Mouse (Mus musculus) lung, adult 2 months (tissue): ENCODE measurements around the gene Ttll1. TPM values are rescaled to one million over a fixed set of nuclear protein-coding genes. Genes with fewer than 3 reads are reported as not detected.
"Not testable (repeated sequence)": the region's sequence is repeated elsewhere in the genome, so short reads cannot be mapped to it uniquely, and the experiment has no call there.

ENCODE experiments used
- DNase-seq: peaks from one replicate; pipeline ENCODE4 v3.0.0; 2022
- H3K4me1 ChIP-seq: fragments of 200-500 bp; 2 replicates; pipeline ENCODE4 v1.6.1; 2011; ENCODE audit warnings: low read length; ENCODE audit not compliant: control insufficient read depth, insufficient read depth
- H3K4me3 ChIP-seq: fragments of 200-500 bp; replicated peaks from 2 replicates; pipeline ENCODE3; 2011; ENCODE audit warnings: low read depth, mild to moderate bottlenecking, control low read depth, low read length; ENCODE audit errors: extremely low read depth
- CTCF ChIP-seq: fragments of 200-500 bp; IDR thresholded peaks from 2 replicates; pipeline ENCODE4 v1.5.1; 2011; ENCODE audit warnings: mild to moderate bottlenecking, low read length, control low read depth; ENCODE audit not compliant: insufficient read depth
- POLR2A ChIP-seq: fragments of 200-500 bp; IDR thresholded peaks from 2 replicates; pipeline ENCODE4 v1.6.1; 2011; ENCODE audit warnings: low read depth, mild to moderate bottlenecking, control low read depth, low read length, borderline replicate concordance; ENCODE audit errors: extremely low read depth
- WGBS: fragments of 180-500 bp; shearing (Covaris S2); methylation state at CpG from one replicate; pipeline ENCODE4 v1.1.7; 2018; 5-methylcytosine and 5-hydroxymethylcytosine counted together
- polyA plus RNA-seq: library from polyadenylated mRNA; depleted of rRNA; stranded (reverse); fragments of >200 nt; gene quantifications from 2 replicates; pipeline ENCODE4 v1.2.3, GENCODE M21; 2012

Gene Ttll1
- polyA plus RNA-seq, 1 experiment = 12.6 TPM

DNA sequence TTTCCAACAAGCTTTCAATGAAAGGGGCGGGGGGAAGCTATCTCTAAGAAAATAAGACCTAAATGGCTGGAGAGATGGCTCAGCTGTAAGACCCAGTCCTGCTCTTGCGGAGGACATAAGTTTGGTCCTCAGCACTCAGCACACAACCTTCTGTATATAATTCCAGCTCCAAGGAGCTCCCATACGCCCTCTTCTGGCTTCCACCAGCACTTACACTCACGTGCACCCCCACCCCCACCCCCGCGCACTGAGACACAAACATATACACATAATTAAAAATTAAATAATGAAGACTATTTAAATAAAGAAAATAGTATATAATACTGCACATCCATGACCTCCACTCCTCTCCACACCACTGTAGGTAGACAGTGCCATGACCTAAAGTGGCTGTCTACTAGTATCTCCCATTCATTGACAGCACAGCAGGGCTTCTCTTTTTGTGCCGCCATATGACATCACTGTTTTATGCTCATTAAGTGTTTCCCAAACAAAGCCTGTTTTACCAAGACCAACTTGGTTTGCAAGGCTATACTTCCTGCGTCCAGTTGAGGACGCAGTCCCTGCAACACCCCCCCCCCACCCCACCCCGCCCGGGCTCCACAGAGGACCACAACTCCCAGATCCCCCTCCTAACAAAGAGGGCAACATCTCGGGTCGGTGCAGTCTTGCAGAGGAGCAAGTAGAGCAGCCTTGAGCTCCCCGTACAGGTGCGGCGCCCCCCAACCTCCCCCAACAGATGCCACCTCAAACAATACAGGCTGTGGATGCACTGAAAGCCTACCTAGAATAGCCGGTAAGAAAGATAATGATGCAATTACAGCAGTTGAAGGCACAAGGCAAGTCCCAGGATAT is 516 bp downstream of the Ttll1 start:
- TF ChIP-seq CTCF = no peak
- no peak for TF ChIP-seq POLR2A
- Histone ChIP-seq H3K4me1 (no peaks in the 10 kb centered on the region), H3K4me3 (peak overlapping the region; percentile 62)
- DNase-seq = no peak
- 26% methylated on average over 17 of the region's 17 CpGs for WGBS

DNA sequence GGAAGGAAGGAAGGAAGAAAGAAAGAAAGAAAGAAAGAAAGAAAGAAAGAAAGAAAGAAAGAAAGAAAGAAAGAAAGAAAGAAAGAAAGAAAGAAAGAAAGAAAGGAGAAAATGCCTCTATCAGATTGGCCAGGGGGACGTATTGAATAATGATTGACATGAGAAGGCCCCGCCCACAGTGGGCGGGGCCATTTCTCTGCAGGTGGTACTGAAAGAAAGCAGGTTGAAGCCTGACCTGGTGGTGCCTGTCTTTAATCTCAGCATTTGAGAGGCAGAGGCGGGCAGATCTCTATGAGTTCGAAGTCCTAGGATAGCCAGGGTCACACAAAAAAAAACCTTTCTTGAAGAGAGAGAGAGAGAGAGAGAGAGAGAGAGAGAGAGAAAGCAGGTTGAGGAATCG is 9.2 kb downstream of the Ttll1 start:
- not testable (repeated sequence) for H3K4me3 ChIP-seq, H3K4me1 ChIP-seq, DNase-seq
- WGBS = 73% methylated on average over 6 of the region's 6 CpGs

DNA sequence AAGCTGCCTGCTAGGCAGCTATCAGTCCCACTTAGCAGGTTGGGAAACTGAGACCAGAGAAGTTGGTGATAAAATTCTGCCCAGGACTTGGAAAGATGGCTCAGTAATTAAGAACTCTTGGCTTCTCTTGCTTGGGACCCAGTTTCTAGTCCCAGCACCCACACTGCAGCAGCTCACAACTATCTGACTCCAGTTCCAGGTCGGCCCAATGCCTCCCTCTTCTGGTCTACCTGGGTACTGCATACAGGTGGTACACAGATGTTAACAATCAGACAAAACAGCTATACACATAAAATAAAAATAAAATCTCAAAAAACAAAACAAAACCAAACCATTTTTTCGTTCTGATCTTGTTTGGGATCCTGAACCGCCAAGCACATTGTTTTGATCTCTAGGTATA is 10.3 kb downstream of the Ttll1 start:
- WGBS = 60% methylated on average over 3 of the region's 3 CpGs
- Histone ChIP-seq H3K4me3 (no peak overlapping the region), H3K4me1 (no peaks in the 10 kb centered on the region)
- DNase-seq = peak; percentile 53
- TF ChIP-seq CTCF (peak; percentile 63), POLR2A (no peak)

DNA sequence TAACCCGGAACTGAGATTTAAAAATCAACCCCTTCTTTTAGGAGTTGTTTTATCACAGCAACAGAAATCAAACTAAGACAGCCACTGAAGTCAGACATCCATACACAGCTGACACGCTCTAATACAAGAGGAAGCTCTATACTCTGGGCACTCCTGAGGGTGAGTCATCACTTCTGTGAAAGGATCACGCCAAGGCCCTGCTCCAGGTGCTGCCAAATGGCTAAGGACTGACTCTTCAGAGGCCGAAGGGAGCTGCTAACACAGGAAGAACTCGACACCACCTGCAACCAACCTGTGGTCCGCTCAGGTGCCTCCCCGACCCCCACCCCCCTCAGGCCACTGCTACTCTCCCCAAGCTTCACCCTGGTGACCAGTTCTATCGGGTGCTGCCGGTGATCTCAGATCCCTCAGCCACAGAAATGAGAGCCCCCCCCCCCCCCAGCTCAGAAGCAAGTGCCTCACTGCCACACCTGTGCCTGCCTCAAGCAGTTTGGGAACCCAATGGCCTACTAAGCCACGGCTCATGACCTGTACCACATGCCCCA is 11.4 kb downstream of the Ttll1 start:
- WGBS = 69% methylated on average over 10 of the region's 10 CpGs
- peak; percentile 25 for DNase-seq
- TF ChIP-seq CTCF (no peak), POLR2A (no peak)
- Histone ChIP-seq H3K4me3 (no peak overlapping the region), H3K4me1 (no peaks in the 10 kb centered on the region)

DNA sequence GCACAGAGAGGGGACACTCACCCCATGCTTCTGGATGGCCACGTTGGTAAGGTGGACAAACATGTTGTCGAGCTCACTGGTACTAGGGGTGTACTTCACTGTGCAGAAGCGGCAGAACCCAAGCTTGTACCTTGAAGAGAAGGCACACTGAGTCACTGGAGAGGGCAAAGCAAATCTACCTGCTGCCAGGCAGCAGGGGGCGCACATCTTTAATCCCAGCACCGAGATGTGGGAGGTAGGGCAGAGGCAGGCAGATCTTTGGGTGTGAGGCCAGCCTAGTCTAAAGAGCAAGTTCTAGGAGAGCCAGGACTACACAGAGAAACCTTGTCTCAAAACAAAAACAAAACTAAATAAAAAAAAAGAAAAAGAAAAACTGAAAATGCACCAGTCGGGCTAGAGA is 13.4 kb downstream of the Ttll1 start:
- 89% methylated on average over 6 of the region's 6 CpGs for WGBS
- DNase-seq = no peak
- peak; percentile 30; the same call in 1 of the 2 replicates for TF ChIP-seq CTCF
- no peak for TF ChIP-seq POLR2A
- Histone ChIP-seq H3K4me1 (no peaks in the 10 kb centered on the region), H3K4me3 (no peak overlapping the region)

DNA sequence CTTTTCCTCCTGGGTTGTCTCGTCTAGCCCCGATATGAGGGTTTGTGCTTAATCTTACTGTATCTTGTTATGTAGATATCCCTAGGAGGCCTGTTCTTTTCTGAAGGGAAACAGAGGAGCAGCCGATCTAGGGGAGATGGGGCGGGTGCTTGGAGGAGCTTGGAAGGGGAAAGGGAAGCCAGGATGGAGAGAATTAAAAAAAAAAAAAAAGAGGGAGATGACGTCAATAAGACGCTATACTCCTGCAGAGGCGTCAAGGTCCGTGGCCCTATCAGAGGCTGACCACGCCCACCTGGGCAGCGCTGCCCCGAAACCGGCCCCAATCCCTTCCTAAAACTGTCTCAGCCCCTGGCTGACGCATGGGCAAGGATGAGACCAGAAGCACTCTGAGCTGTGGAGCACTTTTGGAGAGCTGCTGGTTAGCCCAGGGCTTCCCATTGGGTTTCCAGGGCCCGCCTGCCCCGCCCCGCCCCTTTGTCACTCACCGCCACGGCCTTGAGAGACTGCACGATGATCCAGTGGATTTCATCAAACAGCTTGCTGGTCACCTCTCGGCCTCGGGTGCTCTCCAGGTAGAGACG is 14.8 kb downstream of the Ttll1 start:
- no peak overlapping the region for H3K4me3 ChIP-seq
- TF ChIP-seq POLR2A (no peak), CTCF (no peak)
- DNase-seq = no peak
- no peaks in the 10 kb centered on the region for H3K4me1 ChIP-seq
- 78% methylated on average over 22 of the region's 22 CpGs for WGBS

DNA sequence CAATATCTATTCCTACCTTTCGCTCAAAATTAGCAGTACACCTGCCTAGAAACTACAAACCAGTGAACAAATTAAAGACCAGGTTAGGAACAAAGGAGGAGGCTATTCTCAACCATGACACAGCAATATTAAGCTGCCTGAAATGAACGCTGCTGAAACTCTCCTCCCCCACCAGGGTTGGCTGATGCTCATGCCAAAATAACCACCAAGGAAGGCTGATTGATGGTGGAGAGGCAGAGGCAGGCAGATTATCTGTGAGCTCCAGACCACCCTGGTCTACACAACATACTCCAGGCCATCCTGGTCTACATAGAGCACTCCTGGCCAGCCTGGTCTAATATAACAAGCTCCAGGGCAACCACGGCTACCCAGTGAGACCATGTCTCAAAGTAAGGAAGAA is 15.5 kb downstream of the Ttll1 start:
- no peak for TF ChIP-seq CTCF
- TF ChIP-seq POLR2A = no peak
- H3K4me1 ChIP-seq = no peaks in the 10 kb centered on the region
- whole genome bisulfite sequencing = 78% methylated on average over 3 of the region's 3 CpGs
- H3K4me3 ChIP-seq = no peak overlapping the region
- DNase-seq = no peak

DNA sequence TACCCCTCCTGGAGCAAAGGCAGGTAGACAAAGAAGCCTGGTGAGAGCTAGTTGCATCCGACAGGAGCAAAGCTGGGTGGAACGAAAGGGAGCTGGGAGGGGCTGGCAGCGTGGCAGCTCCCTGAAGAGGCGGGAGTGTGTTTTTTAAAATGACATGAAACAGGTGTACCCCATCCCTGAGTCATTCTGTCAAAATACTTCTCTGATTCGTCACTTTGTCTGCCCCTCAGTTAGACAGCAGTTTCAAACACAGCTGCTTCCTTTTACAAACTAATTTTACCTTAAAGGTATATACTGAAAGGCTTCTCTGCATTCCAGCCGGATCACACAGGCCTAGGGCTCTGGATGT is 16.1 kb downstream of the Ttll1 start:
- 88% methylated on average over 6 of the region's 6 CpGs for WGBS
- no peak for TF ChIP-seq CTCF
- no peak for TF ChIP-seq POLR2A
- H3K4me1 ChIP-seq = no peaks in the 10 kb centered on the region
- no peak for DNase-seq
- H3K4me3 ChIP-seq = no peak overlapping the region

DNA sequence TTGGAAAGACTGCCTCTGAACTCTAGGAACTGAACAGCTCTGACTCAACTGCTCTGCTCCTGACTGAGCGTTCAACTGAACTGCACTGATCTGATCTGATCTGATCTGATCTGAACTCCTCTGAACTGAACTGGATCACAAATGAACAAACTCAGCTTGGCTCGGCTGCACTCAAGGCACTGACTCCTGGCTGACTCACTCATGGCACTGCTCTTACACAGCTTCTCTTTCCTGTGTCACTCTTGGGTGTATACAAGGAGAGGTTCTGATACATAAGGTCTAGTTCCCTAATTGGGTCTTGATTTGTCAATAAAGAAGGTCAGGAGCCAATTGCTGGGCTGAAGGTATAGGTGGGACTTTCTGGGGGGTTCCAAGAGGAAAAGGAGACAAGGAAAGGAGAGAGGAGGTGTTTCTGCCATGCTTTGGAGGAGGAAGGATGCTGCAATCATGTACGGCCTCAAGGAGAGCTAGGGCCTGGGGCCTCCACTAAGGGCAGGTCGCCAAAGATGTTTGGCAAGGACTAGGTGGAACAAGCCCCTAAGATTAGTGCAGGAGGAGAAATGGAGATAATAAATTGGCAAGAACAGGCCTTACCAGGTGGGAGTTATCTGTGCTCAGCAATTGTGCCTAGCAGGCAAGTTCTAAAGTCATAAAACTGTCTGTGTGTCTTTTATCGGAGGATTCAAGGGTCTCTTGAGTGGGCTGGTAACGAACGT is 16.7 kb downstream of the Ttll1 start:
- Histone ChIP-seq H3K4me3 (no peak overlapping the region), H3K4me1 (no peaks in the 10 kb centered on the region)
- 84% methylated on average over 7 of the region's 7 CpGs for whole genome bisulfite sequencing
- TF ChIP-seq CTCF (no peak), POLR2A (no peak)
- DNase-seq = no peak
